Mouse (Mus musculus) testis, adult 2 months (tissue): Measurements from ENCODE around the gene Olfr1330. TPM values are rescaled to one million over a fixed set of nuclear protein-coding genes. Genes with fewer than 3 reads are reported as not detected.

Experiments
- H3K27ac ChIP-seq: fragments of 200-500 bp; 2 replicates; pipeline ENCODE4 v1.5.1; 2012; ENCODE audit warnings: low read depth, low read length; ENCODE audit not compliant: control insufficient read depth, insufficient read depth
- H3K27me3 ChIP-seq: fragments of 200-500 bp; 2 replicates; pipeline ENCODE4 v1.6.1; 2012; ENCODE audit warnings: mild to moderate bottlenecking, low read length, moderate library complexity; ENCODE audit not compliant: control insufficient read depth, insufficient read depth
- H3K36me3 ChIP-seq: fragments of 200-500 bp; 2 replicates; pipeline ENCODE4 v1.6.1; 2012; ENCODE audit warnings: mild to moderate bottlenecking, low read length; ENCODE audit not compliant: control insufficient read depth, insufficient read depth
- H3K4me1 ChIP-seq: fragments of 200-500 bp; 2 replicates; pipeline ENCODE4 v1.6.1; 2012; ENCODE audit warnings: low read length; ENCODE audit not compliant: control insufficient read depth, insufficient read depth
- H3K4me3 ChIP-seq: fragments of 200-500 bp; 2 replicates; pipeline ENCODE4 v1.5.1; 2012; ENCODE audit warnings: low read depth, mild to moderate bottlenecking, low read length, moderate library complexity, mixed read lengths; ENCODE audit not compliant: control insufficient read depth
- CTCF ChIP-seq: fragments of 200-500 bp; IDR thresholded peaks from 2 replicates; pipeline ENCODE4 v1.5.1; 2012; ENCODE audit warnings: low read depth, mild to moderate bottlenecking, inconsistent platforms, low read length, moderate library complexity; ENCODE audit not compliant: control insufficient read depth, insufficient read depth, insufficient replicate concordance
- POLR2A ChIP-seq: fragments of 200-500 bp; IDR thresholded peaks from 2 replicates; pipeline ENCODE4 v1.6.1; 2012; ENCODE audit warnings: low read depth, mild to moderate bottlenecking, inconsistent platforms, low read length, moderate library complexity; ENCODE audit not compliant: control insufficient read depth
- polyA plus RNA-seq: library from polyadenylated mRNA; depleted of rRNA; stranded (reverse); fragments of >200 nt; gene quantifications from 2 replicates; pipeline ENCODE4 v1.2.3, GENCODE M21; 2012; rRNA removed

The Olfr1330 gene
- polyA plus RNA-seq, 1 experiment, result not detected

DNA sequence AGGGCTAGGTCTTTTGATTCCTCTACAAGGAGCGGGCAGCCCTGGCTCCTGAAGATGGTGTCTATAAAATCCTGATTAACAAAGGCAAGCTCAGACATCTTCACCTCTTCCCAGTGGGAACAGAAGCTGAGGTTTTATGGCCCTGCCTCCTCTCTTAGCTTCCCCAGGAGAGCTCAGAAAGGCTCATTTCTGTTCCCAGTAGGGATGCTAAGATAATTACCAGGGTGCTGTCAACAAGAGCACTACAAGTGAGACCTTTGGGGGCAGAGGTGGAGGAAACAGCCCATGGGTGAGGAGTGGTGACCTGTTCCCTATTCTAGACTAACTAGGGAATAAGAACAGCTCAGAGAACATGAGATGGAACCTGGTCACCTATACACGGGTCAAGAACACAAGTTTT is 50.1 kb downstream of the Olfr1330 start, which contains the start of gene Olfr1328:
TSS of gene Olfr1328 (minus strand) at position 101 of the 400 bp plus-strand sequence.
- Histone ChIP-seq H3K36me3 (no peaks in the 10 kb centered on the region), H3K4me1 (no peaks in the 10 kb centered on the region), H3K27me3 (no peaks in the 10 kb centered on the region), H3K4me3 (no peak within 1 kb of the TSS), H3K27ac (no peak within 1 kb of the TSS)
- no peak for TF ChIP-seq CTCF
- no peak for TF ChIP-seq POLR2A

Other genes with a start within 250 kb of the Olfr1330 start
- gene Olfr62, start 229.6 kb upstream of the Olfr1330 start, polyA plus RNA-seq, result 0.20 and 0.36 TPM in 2 replicates
- not detected in 2 replicates for gene Olfr1342, start 195.8 kb upstream of the Olfr1330 start, polyA plus RNA-seq
- gene Olfr1341, start 185.1 kb upstream of the Olfr1330 start, polyA plus RNA-seq, result 0.15 TPM in 1 of 2 replicates, not detected in the other
- gene Olfr1340, start 168.5 kb upstream of the Olfr1330 start, polyA plus RNA-seq, result not detected in 2 replicates
- not detected in 2 replicates for gene Olfr1339, start 156.4 kb upstream of the Olfr1330 start, polyA plus RNA-seq
- 0.11 TPM in 1 of 2 replicates, not detected in the other for gene Olfr1338, start 129.9 kb upstream of the Olfr1330 start, polyA plus RNA-seq
- gene Olfr1337, start 106.0 kb upstream of the Olfr1330 start, polyA plus RNA-seq, result not detected in 2 replicates
- not detected in 2 replicates for gene Olfr1335, start 78.7 kb upstream of the Olfr1330 start, polyA plus RNA-seq
- gene Olfr1333, start 52.3 kb upstream of the Olfr1330 start, polyA plus RNA-seq, result 0.07 and 0.11 TPM in 2 replicates
- not detected in 2 replicates for gene Olfr1331, start 23.9 kb upstream of the Olfr1330 start, polyA plus RNA-seq
- not detected in 2 replicates for gene Olfr1329, start 28.9 kb downstream of the Olfr1330 start, polyA plus RNA-seq
- gene Olfr1328, start 50.0 kb downstream of the Olfr1330 start, polyA plus RNA-seq, result not detected in 2 replicates
- gene Lao1, start 73.0 kb downstream of the Olfr1330 start, polyA plus RNA-seq, result 0.09 and 0.14 TPM in 2 replicates
- gene Slc2a1, start 220.1 kb downstream of the Olfr1330 start, polyA plus RNA-seq, result 6.9 and 7.1 TPM in 2 replicates